Mouse (Mus musculus) liver, postnatal 0 days (tissue): ENCODE results near the gene Ccdc3. TPM values are rescaled to one million over a fixed set of nuclear protein-coding genes. Genes with fewer than 3 reads are reported as not detected.

Experiments
- ATAC-seq: fragments of 200-750 bp; cut with Nextera tagmentation; 2 replicates; pipeline ENCODE4 v1.8.0; 2017; ENCODE audit warnings: mild to moderate bottlenecking, moderate library complexity
- DNase-seq: peaks from one replicate; pipeline ENCODE4 v3.0.0-alpha.2; 2016
- H3K27ac ChIP-seq: fragments of 300-500 bp; sonication (generic); 2 replicates; pipeline ENCODE4 v1.5.1; 2014; ENCODE audit warnings: antibody characterized with exemption, moderate library complexity, mild to moderate bottlenecking, low read depth
- H3K27me3 ChIP-seq: fragments of 300-500 bp; sonication (generic); 2 replicates; pipeline ENCODE4 v1.6.1; 2014; ENCODE audit warnings: low read length, control low read depth, mixed read lengths; ENCODE audit not compliant: insufficient read depth
- H3K36me3 ChIP-seq: fragments of 300-500 bp; sonication (generic); replicated peaks from 2 replicates; pipeline ENCODE4 v1.6.1; 2014; ENCODE audit warnings: mild to moderate bottlenecking, control low read depth, low read length, moderate library complexity, mixed read lengths; ENCODE audit not compliant: insufficient read depth
- H3K4me1 ChIP-seq: fragments of 300-500 bp; sonication (generic); 2 replicates; pipeline ENCODE4 v1.6.1; 2014; ENCODE audit warnings: antibody characterized with exemption, mild to moderate bottlenecking, control low read depth; ENCODE audit not compliant: insufficient read depth
- H3K4me2 ChIP-seq: fragments of 300-500 bp; sonication (generic); 2 replicates; pipeline ENCODE4 v1.6.1; 2014; ENCODE audit warnings: low read depth, mild to moderate bottlenecking, low read length, moderate library complexity, mixed read lengths
- H3K4me3 ChIP-seq: fragments of 300-500 bp; sonication (generic); 2 replicates; pipeline ENCODE4 v1.5.1; 2014; ENCODE audit warnings: low read depth, low read length
- H3K9ac ChIP-seq: fragments of 300-500 bp; sonication (generic); replicated peaks from 2 replicates; pipeline ENCODE4 v1.6.1; 2014; ENCODE audit warnings: mild to moderate bottlenecking, moderate library complexity
- H3K9me3 ChIP-seq: fragments of 300-500 bp; sonication (generic); 2 replicates; pipeline ENCODE4 v1.6.1; 2016; ENCODE audit warnings: mild to moderate bottlenecking, control low read depth, low read length, mixed read lengths
- CTCF ChIP-seq: sonication (generic); IDR thresholded peaks from 2 replicates; pipeline ENCODE4 v1.5.1; 2016; ENCODE audit warnings: antibody characterized with exemption, low read depth
- EP300 ChIP-seq: IDR thresholded peaks from 2 replicates; pipeline ENCODE4 v1.6.1; 2016; ENCODE audit warnings: antibody characterized with exemption, low read depth, mild to moderate bottlenecking
- WGBS: fragments of 180-500 bp; shearing (Covaris S2); extraction: QIAGEN DNeasy Blood & Tissue Kit; methylation state at CpG from one replicate; pipeline ENCODE4 v1.1.7; 2014; ENCODE audit not compliant: insufficient replicate concordance; 5-methylcytosine and 5-hydroxymethylcytosine counted together
- polyA plus RNA-seq: library from polyadenylated mRNA; unstranded; fragments of >200 nt; fragmentation: Nextera tagmentation; extraction: Ambion mirVana; gene quantifications from 2 replicates; pipeline ENCODE4 v1.2.1, GENCODE M21; 2015

Ccdc3 gene
- polyA plus RNA-seq, 1 experiment from 2014 or later: 2.6 TPM

DNA sequence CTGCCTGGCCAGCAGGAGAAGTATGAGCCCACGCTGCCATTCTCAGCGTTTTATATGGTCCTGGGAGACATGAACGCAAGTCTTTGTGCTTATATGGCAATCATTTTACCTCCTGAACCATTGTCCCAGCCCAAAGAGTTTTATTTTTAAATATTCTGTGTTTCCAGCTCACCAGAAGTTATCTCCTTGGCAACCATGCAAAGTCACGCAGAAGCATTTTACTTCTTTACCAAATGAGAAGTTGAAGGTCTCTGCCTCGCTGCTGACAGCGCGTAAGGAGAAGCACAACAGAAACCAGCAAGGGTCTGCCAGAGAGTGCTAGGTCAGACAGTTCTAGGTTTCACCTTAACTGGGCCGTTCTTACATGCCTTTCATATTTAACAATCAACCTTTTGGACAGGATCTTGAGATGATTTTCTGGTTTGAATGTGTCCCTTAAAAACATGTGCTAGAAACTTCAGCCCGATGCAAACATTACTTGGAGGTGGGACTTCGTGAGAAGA, 35.8 kb upstream of the Ccdc3 start:
- TF ChIP-seq EP300 (no peak), CTCF (no peak)
- no peak overlapping the region for H3K4me3 ChIP-seq
- H3K9ac ChIP-seq: no peak overlapping the region
- no peak overlapping the region for H3K4me2 ChIP-seq
- WGBS: 78% methylated on average over 10 of the region's 10 CpGs
- H3K27me3 ChIP-seq: no peaks in the 10 kb centered on the region
- H3K4me1 ChIP-seq: 0 out of 2 replicates have a peak, but pooled peaks cover 3% of the 10 kb centered on the region
- H3K27ac ChIP-seq: no peak overlapping the region
- H3K9me3 ChIP-seq: no peaks in the 10 kb centered on the region
- H3K36me3 ChIP-seq: no peaks in the 10 kb centered on the region
- DNase-seq (no peak), ATAC-seq (no peak)

GRCm38 (mm10) chr2:5102891-5103290, 34.7 kb upstream of the Ccdc3 start:
- WGBS: 70% methylated on average over 1 of the region's 1 CpGs
- Histone ChIP-seq H3K27ac (no peak overlapping the region), H3K4me3 (no peak overlapping the region), H3K9ac (no peak overlapping the region), H3K27me3 (no peaks in the 10 kb centered on the region), H3K4me2 (no peak overlapping the region), H3K9me3 (no peaks in the 10 kb centered on the region), H3K4me1 (0 out of 2 replicates have a peak, but pooled peaks cover 1% of the 10 kb centered on the region), H3K36me3 (no peaks in the 10 kb centered on the region)
- no peak for ATAC-seq
- DNase-seq: no peak
- no peak for TF ChIP-seq EP300
- no peak for TF ChIP-seq CTCF

DNA sequence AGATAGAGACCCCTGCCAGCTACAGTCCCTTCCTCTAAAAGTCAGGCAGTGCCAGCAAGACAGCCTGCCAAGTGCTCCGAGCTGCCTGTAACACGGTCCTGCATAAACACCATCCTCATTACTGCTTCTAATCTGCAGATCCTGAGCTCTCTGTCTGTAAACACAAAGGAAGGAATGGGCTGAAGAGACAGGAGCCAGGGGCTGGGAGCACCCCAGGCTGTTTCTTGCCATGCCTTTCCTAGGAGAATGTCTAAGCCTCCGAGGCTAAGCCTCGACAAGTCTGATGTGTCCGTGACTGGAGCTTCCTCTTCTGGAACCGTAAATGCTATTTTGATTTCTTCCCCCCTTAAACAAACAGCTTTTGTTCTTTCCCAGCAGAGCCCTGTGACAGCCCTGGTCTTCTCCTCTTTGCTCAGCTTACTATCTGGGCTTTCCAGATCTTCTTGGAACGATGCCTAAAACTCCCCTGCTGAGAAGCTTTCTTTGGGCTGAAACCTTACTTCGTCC, 24.7 kb upstream of the Ccdc3 start:
- no peaks in the 10 kb centered on the region for H3K4me1 ChIP-seq
- H3K36me3 ChIP-seq: no peaks in the 10 kb centered on the region
- H3K27me3 ChIP-seq: no peaks in the 10 kb centered on the region
- no peak for ATAC-seq
- no peak overlapping the region; the same call in 1 of the 2 replicates for H3K9ac ChIP-seq
- 28% methylated on average over 8 of the region's 8 CpGs for WGBS
- no peak overlapping the region for H3K4me2 ChIP-seq
- no peak overlapping the region for H3K27ac ChIP-seq
- H3K9me3 ChIP-seq: no peaks in the 10 kb centered on the region
- no peak for DNase-seq
- H3K4me3 ChIP-seq: no peak overlapping the region
- TF ChIP-seq EP300 (no peak), CTCF (no peak)

DNA sequence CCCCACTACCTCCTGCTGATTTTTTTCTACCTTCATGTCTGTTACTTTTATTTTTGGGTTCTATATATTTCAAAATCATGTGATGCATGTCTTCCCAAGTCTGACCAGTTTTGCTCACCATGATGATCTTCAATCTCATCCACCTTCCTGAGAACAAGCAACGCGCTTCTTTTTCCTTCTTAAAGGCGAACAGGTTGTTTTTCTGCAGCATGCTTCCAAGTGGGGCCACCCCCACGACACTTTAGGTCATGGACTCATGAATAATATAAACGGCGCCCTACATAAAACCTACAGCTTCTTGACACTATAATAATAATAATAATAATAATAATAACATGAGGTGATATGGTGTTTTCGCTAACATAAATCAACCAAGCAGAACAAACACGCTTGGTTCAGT, 23.2 kb upstream of the Ccdc3 start:
- Histone ChIP-seq H3K9me3 (no peaks in the 10 kb centered on the region), H3K4me1 (no peaks in the 10 kb centered on the region), H3K9ac (no peak overlapping the region), H3K36me3 (no peaks in the 10 kb centered on the region), H3K4me3 (no peak overlapping the region), H3K27me3 (no peaks in the 10 kb centered on the region), H3K4me2 (no peak overlapping the region), H3K27ac (no peak overlapping the region)
- no peak for TF ChIP-seq CTCF
- no peak for TF ChIP-seq EP300
- DNase-seq (no peak), ATAC-seq (no peak)
- 83% methylated on average over 8 of the region's 8 CpGs for WGBS

GRCm38 (mm10) chr2:5116856-5117532, 20.6 kb upstream of the Ccdc3 start:
- no peaks in the 10 kb centered on the region for H3K36me3 ChIP-seq
- no peaks in the 10 kb centered on the region for H3K4me1 ChIP-seq
- ATAC-seq (no peak), DNase-seq (no peak)
- no peak overlapping the region for H3K4me3 ChIP-seq
- no peak overlapping the region for H3K9ac ChIP-seq
- no peaks in the 10 kb centered on the region for H3K27me3 ChIP-seq
- WGBS: 40% methylated on average over 5 of the region's 5 CpGs
- no peak for TF ChIP-seq CTCF
- no peak for TF ChIP-seq EP300
- no peak overlapping the region for H3K4me2 ChIP-seq
- H3K27ac ChIP-seq: 0 out of 2 replicates have a peak overlapping the region, but pooled peaks have one; percentile 20
- no peaks in the 10 kb centered on the region for H3K9me3 ChIP-seq

GRCm38 (mm10) chr2:5125506-5125905, 12.1 kb upstream of the Ccdc3 start:
- Histone ChIP-seq H3K27me3 (no peaks in the 10 kb centered on the region), H3K9me3 (no peaks in the 10 kb centered on the region), H3K4me3 (no peak overlapping the region), H3K27ac (no peak overlapping the region), H3K36me3 (no peaks in the 10 kb centered on the region), H3K9ac (no peak overlapping the region), H3K4me1 (no peaks in the 10 kb centered on the region), H3K4me2 (no peak overlapping the region)
- DNase-seq (no peak), ATAC-seq (peak; percentile 31; the same call in 1 of the 2 replicates)
- TF ChIP-seq CTCF (no peak), EP300 (peak; percentile 34; the same call in 1 of the 2 replicates)
- WGBS: 23% methylated on average over 6 of the region's 6 CpGs
